Mouse (Mus musculus) limb, embryonic 14.5 days (tissue): ENCODE data around the gene Lgals12. TPM values are rescaled to one million over a fixed set of nuclear protein-coding genes. Genes with fewer than 3 reads are reported as not detected.

Source experiments
- ATAC-seq: fragments of 200-750 bp; cut with Nextera tagmentation; 2 replicates; pipeline ENCODE4 v1.8.0; 2017; ENCODE audit warnings: low read depth, moderate number of reproducible peaks, moderate TSS enrichment; ENCODE audit not compliant: low FRiP score
- DNase-seq: peaks from one replicate; pipeline ENCODE4 v3.0.0-alpha.2; 2015; ENCODE audit warnings: low spot score
- H3K27ac ChIP-seq: fragments of 300-500 bp; sonication (generic); replicated peaks from 2 replicates; pipeline ENCODE4 v1.5.1; 2014; ENCODE audit warnings: low read depth, mild to moderate bottlenecking, low read length, moderate library complexity, mixed read lengths
- H3K27me3 ChIP-seq: fragments of 300-500 bp; sonication (generic); 2 replicates; pipeline ENCODE4 v1.6.1; 2014; ENCODE audit warnings: low read length, mixed read lengths; ENCODE audit not compliant: control insufficient read depth, insufficient read depth
- H3K36me3 ChIP-seq: fragments of 300-500 bp; sonication (generic); 2 replicates; pipeline ENCODE4 v1.6.1; 2014; ENCODE audit warnings: mild to moderate bottlenecking, low read length, moderate library complexity, mixed read lengths; ENCODE audit not compliant: control insufficient read depth, insufficient read depth
- H3K4me1 ChIP-seq: fragments of 300-500 bp; sonication (generic); 2 replicates; pipeline ENCODE4 v1.6.1; 2014; ENCODE audit warnings: antibody characterized with exemption, low read length, mixed read lengths; ENCODE audit not compliant: control insufficient read depth, insufficient read depth
- H3K4me2 ChIP-seq: fragments of 300-500 bp; sonication (generic); replicated peaks from 2 replicates; pipeline ENCODE4 v1.6.1; 2014; ENCODE audit warnings: low read depth, mild to moderate bottlenecking, low read length, moderate library complexity; ENCODE audit not compliant: severe bottlenecking
- H3K4me3 ChIP-seq: fragments of 300-500 bp; sonication (generic); replicated peaks from 2 replicates; pipeline ENCODE4 v1.5.1; 2014; ENCODE audit warnings: low read length
- H3K9ac ChIP-seq: fragments of 300-500 bp; sonication (generic); 2 replicates; pipeline ENCODE4 v1.6.1; 2014; ENCODE audit warnings: mild to moderate bottlenecking, low read depth, low read length, moderate library complexity; ENCODE audit not compliant: severe bottlenecking
- H3K9me3 ChIP-seq: fragments of 300-500 bp; sonication (generic); 2 replicates; pipeline ENCODE4 v1.6.1; 2016; ENCODE audit warnings: low read length; ENCODE audit not compliant: control insufficient read depth
- POLR2A ChIP-seq: fragments of 200-500 bp; IDR thresholded peaks from 2 replicates; pipeline ENCODE4 v1.8.0; 2012; ENCODE audit warnings: inconsistent platforms, mild to moderate bottlenecking, moderate library complexity, borderline replicate concordance; ENCODE audit not compliant: insufficient read depth, insufficient read length; ENCODE audit errors: extremely low read depth
- WGBS: fragments of 180-500 bp; shearing (Covaris S2); extraction: QIAGEN DNeasy Blood & Tissue Kit; methylation state at CpG from one replicate; pipeline ENCODE4 v1.1.7; 2014; 5-methylcytosine and 5-hydroxymethylcytosine counted together
- polyA plus RNA-seq, 2 experiments: library from polyadenylated mRNA; depleted of rRNA in 1 of 2; stranded (reverse) in 1 of 2; unstranded in 1 of 2; fragments of >200 nt; fragmentation: Nextera tagmentation in 1 of 2; extraction: Ambion mirVana in 1 of 2; gene quantifications; 2 replicates each; pipeline versions ENCODE4 v1.2.1 to v1.2.3; 2012 to 2014

Lgals12 gene
- polyA plus RNA-seq, 2 experiments: 0.77 to 1.8 TPM

- Histone ChIP-seq H3K9me3 (no peaks in the 10 kb centered on the region), H3K4me3 (no peak overlapping the region), H3K4me1 (peaks cover 7% of the 10 kb centered on the region; the same call in 1 of the 2 replicates), H3K9ac (no peak overlapping the region), H3K4me2 (no peak overlapping the region), H3K36me3 (no peaks in the 10 kb centered on the region), H3K27ac (no peak overlapping the region), H3K27me3 (no peaks in the 10 kb centered on the region)
- TF ChIP-seq POLR2A: no peak
- DNase-seq (no peak), ATAC-seq (no peak)
Observed at GRCm38 (mm10) chr19:7553441-7553840, 53.6 kb downstream of the Lgals12 start.

DNA sequence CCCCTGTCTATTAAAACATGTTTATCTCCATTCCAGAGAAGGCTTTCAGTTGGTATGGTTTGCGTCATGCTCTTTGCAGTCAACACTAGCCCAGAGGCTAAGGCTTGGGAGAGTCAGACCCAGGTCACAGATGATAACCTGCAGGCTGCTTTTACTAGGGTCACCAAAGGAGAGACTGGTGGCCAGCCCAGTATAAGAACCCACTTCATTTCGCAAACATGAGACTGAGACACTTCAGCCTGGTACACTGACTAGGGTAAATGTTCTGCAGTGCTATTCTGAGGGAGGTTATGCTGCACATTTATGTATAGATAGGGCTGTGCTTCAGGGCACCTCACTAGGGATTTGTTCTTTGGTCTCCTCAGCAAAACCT lies 54.7 kb downstream of the Lgals12 start:
- 0 out of 2 replicates have a peak, but pooled peaks cover 2% of the 10 kb centered on the region for H3K4me1 ChIP-seq
- H3K9ac ChIP-seq: no peak overlapping the region
- TF ChIP-seq POLR2A: no peak
- DNase-seq (no peak), ATAC-seq (no peak)
- no peak overlapping the region for H3K4me3 ChIP-seq
- H3K9me3 ChIP-seq: no peaks in the 10 kb centered on the region
- WGBS: 70% methylated on average over 2 of the region's 2 CpGs
- no peak overlapping the region for H3K27ac ChIP-seq
- no peaks in the 10 kb centered on the region for H3K36me3 ChIP-seq
- H3K27me3 ChIP-seq: no peaks in the 10 kb centered on the region
- H3K4me2 ChIP-seq: no peak overlapping the region

- H3K27me3 ChIP-seq: no peaks in the 10 kb centered on the region
- no peak overlapping the region for H3K4me2 ChIP-seq
- H3K4me3 ChIP-seq: no peak overlapping the region
- ATAC-seq: no peak
- H3K9ac ChIP-seq: no peak overlapping the region
- H3K36me3 ChIP-seq: no peaks in the 10 kb centered on the region
- DNase-seq: no peak
- no peak for TF ChIP-seq POLR2A
- H3K4me1 ChIP-seq: no peaks in the 10 kb centered on the region
- no peak overlapping the region for H3K27ac ChIP-seq
- H3K9me3 ChIP-seq: no peaks in the 10 kb centered on the region
- 55% methylated on average over 4 of the region's 4 CpGs for WGBS
Observed at GRCm38 (mm10) chr19:7551550-7552300, 55.3 kb downstream of the Lgals12 start.

- Histone ChIP-seq H3K4me3 (no peak overlapping the region), H3K9me3 (0 out of 2 replicates have a peak, but pooled peaks cover under 1% of the 10 kb centered on the region), H3K36me3 (no peaks in the 10 kb centered on the region), H3K27me3 (no peaks in the 10 kb centered on the region), H3K4me1 (no peaks in the 10 kb centered on the region), H3K4me2 (no peak overlapping the region), H3K9ac (no peak overlapping the region), H3K27ac (no peak overlapping the region)
- WGBS: 91% methylated on average over 3 of the region's 3 CpGs
- DNase-seq (no peak), ATAC-seq (no peak)
- TF ChIP-seq POLR2A: no peak
Observed at GRCm38 (mm10) chr19:7548924-7549323, 58.1 kb downstream of the Lgals12 start.

Other genes with a start within 250 kb of the Lgals12 start
- gene Spindoc, start 224.2 kb downstream of the Lgals12 start, polyA plus RNA-seq (2012; rRNA removed): 37.6 and 47.0 TPM in 2 replicates
- gene Spindoc, start 224.2 kb downstream of the Lgals12 start, polyA plus RNA-seq (2014; fragmentation: Nextera tagmentation; extraction: Ambion mirVana): 21.9 and 25.9 TPM in 2 replicates
- gene 2700081O15Rik, start 189.6 kb downstream of the Lgals12 start, polyA plus RNA-seq (2012; rRNA removed): 98.9 and 128 TPM in 2 replicates
- gene 2700081O15Rik, start 189.6 kb downstream of the Lgals12 start, polyA plus RNA-seq (2014; fragmentation: Nextera tagmentation; extraction: Ambion mirVana): 13.7 and 15.4 TPM in 2 replicates
- 112 and 118 TPM in 2 replicates for gene Rtn3, start 123.9 kb downstream of the Lgals12 start, polyA plus RNA-seq (2012; rRNA removed)
- gene Rtn3, start 123.9 kb downstream of the Lgals12 start, polyA plus RNA-seq (2014; fragmentation: Nextera tagmentation; extraction: Ambion mirVana): 102 and 107 TPM in 2 replicates
- gene Atl3, start 113.2 kb downstream of the Lgals12 start, polyA plus RNA-seq (2012; rRNA removed): 31.6 and 32.9 TPM in 2 replicates
- 19.0 and 20.4 TPM in 2 replicates for gene Atl3, start 113.2 kb downstream of the Lgals12 start, polyA plus RNA-seq (2014; fragmentation: Nextera tagmentation; extraction: Ambion mirVana)
- gene Pla2g16, start 49.7 kb downstream of the Lgals12 start, polyA plus RNA-seq (2012; rRNA removed): 5.9 and 9.2 TPM in 2 replicates
- 10.7 and 13.3 TPM in 2 replicates for gene Pla2g16, start 49.7 kb downstream of the Lgals12 start, polyA plus RNA-seq (2014; fragmentation: Nextera tagmentation; extraction: Ambion mirVana)
- gene Hrasls5, start 5.3 kb upstream of the Lgals12 start, polyA plus RNA-seq (2012; rRNA removed): not detected in 2 replicates
- gene Hrasls5, start 5.3 kb upstream of the Lgals12 start, polyA plus RNA-seq (2014; fragmentation: Nextera tagmentation; extraction: Ambion mirVana): 0.19 TPM in 1 of 2 replicates, not detected in the other
- not detected in 2 replicates for gene Slc22a19, start 104.1 kb upstream of the Lgals12 start, polyA plus RNA-seq (2012; rRNA removed)
- not detected in 2 replicates for gene Slc22a19, start 104.1 kb upstream of the Lgals12 start, polyA plus RNA-seq (2014; fragmentation: Nextera tagmentation; extraction: Ambion mirVana)
- not detected in 2 replicates for gene Slc22a26, start 195.5 kb upstream of the Lgals12 start, polyA plus RNA-seq (2012; rRNA removed)
- not detected in 2 replicates for gene Slc22a26, start 195.5 kb upstream of the Lgals12 start, polyA plus RNA-seq (2014; fragmentation: Nextera tagmentation; extraction: Ambion mirVana)